ENCODE assay signal across 24 mouse cellular contexts in the genomic region with DNA sequence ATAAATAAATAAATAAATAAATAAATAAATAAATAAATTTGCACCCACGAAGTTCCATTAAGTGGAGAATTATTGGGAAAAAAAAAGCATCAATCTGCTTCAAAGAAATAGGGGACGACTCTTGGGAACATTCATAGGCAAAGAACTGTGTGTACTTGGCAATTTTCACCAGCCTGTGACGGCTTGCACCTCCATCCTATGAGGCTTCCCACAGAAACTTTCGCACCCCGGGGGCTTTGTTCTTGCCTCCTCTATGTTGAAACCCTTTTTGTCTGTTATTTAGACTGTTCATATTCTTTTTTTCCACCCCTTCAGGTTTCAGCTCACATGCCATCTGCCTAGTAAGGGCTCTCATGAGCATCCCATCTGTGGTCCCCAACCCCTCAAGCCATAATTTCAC.
"Had no signal": no experiment of that assay in that cellular context is flagged by ENCODE, and none has a peak within 500 bp of the region (broad histone marks: within the 10 kb centered on the region; RNA-seq: fewer than 3 reads in every experiment).

No protein-coding gene starts in this region.

- H3K27ac ChIP-seq: kidney, postnatal 0 days; left cerebral cortex, adult 2 months; limb, embryonic 13.5 days; liver, embryonic 12.5 days; liver, embryonic 15.5 days; lung, embryonic 15.5 days; midbrain, embryonic 10.5 days; neural tube, embryonic 12.5 days; neural tube, embryonic 15.5 days; stomach, embryonic 15.5 days had no signal

- H3K9me3 ChIP-seq: limb, embryonic 10.5 days; limb, embryonic 13.5 days; liver, embryonic 12.5 days; liver, embryonic 15.5 days; lung, embryonic 15.5 days; midbrain, embryonic 10.5 days; neural tube, embryonic 12.5 days; neural tube, embryonic 15.5 days; stomach, embryonic 15.5 days had no signal

- DNase-seq: kidney, adult 2 months; kidney, postnatal 25 days; liver; lung, adult 18-20 months; lung, postnatal 10 days; lung, postnatal 36 days; midbrain, embryonic 14.5 days; right cerebral cortex, adult 18-20 months; right cerebral cortex, postnatal 14 days; right cerebral cortex, postnatal 4 days; thymus, postnatal 25 days had no signal

- H3K36me3 ChIP-seq: limb, embryonic 10.5 days; limb, embryonic 13.5 days; liver, embryonic 12.5 days; liver, embryonic 15.5 days; lung, embryonic 15.5 days; midbrain, embryonic 10.5 days; neural tube, embryonic 12.5 days; neural tube, embryonic 15.5 days; stomach, embryonic 15.5 days had no signal

- H3K9ac ChIP-seq: limb, embryonic 13.5 days; liver, embryonic 12.5 days; liver, embryonic 15.5 days; lung, embryonic 15.5 days; neural tube, embryonic 12.5 days; neural tube, embryonic 15.5 days; stomach, embryonic 15.5 days had no signal

- H3K4me2 ChIP-seq: limb, embryonic 13.5 days; liver, embryonic 12.5 days; liver, embryonic 15.5 days; lung, embryonic 15.5 days; neural tube, embryonic 12.5 days; neural tube, embryonic 15.5 days; stomach, embryonic 15.5 days had no signal

- H3K4me1 ChIP-seq: liver, embryonic 12.5 days; liver, embryonic 15.5 days; lung, embryonic 15.5 days; megakaryocyte, embryonic 14.5 days; stomach, embryonic 15.5 days had no signal

- H3K4me3 ChIP-seq: left cerebral cortex, adult 2 months; limb, embryonic 10.5 days; limb, embryonic 13.5 days; liver, embryonic 12.5 days; liver, embryonic 15.5 days; lung, embryonic 15.5 days; megakaryocyte, embryonic 14.5 days; midbrain, embryonic 10.5 days; neural tube, embryonic 12.5 days; neural tube, embryonic 15.5 days; stomach, embryonic 15.5 days had no signal

- H3K27me3 ChIP-seq: limb, embryonic 13.5 days; liver, embryonic 12.5 days; liver, embryonic 15.5 days; lung, embryonic 15.5 days; megakaryocyte, embryonic 14.5 days; neural tube, embryonic 12.5 days; neural tube, embryonic 15.5 days; stomach, embryonic 15.5 days had no signal

- ATAC-seq: intestine, postnatal 0 days; liver, embryonic 12.5 days had no signal
